Mouse (Mus musculus) gastrocnemius, adult 18-20 months (tissue): ENCODE measurements around the gene Fkbpl. TPM values are rescaled to one million over a fixed set of nuclear protein-coding genes. Genes with fewer than 3 reads are reported as not detected.
A peak's percentile ranks its signal among the peaks of the same experiment; 100 is the strongest.

Experiments used
- DNase-seq: peaks from one replicate; pipeline ENCODE4 v3.0.0; 2021; ENCODE audit warnings: low spot score
- total RNA-seq, 2 experiments: library from RNA; stranded (reverse); gene quantifications; 2 replicates each; pipeline ENCODE4 v1.2.3; 2021

Gene Fkbpl
- total RNA-seq, 2 experiments from 2014 or later = 5.7 to 6.0 TPM

DNA sequence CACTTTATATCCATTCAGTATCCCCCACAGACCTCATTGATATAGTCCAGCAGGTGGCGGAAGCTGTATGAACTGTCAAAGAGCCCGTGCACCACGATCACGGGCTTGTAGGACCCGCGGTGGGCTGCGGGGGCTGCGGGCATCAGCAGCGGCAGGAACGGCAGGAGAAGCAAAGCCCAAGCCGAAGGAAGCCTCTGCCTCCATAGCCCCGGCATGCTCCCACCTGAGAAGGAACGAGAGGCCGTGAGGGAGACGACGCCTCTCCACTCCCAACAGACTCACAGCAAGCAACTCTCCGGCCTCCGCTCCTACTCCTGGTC is 17.8 kb upstream of the Fkbpl start:
- DNase-seq = no peak

DNA sequence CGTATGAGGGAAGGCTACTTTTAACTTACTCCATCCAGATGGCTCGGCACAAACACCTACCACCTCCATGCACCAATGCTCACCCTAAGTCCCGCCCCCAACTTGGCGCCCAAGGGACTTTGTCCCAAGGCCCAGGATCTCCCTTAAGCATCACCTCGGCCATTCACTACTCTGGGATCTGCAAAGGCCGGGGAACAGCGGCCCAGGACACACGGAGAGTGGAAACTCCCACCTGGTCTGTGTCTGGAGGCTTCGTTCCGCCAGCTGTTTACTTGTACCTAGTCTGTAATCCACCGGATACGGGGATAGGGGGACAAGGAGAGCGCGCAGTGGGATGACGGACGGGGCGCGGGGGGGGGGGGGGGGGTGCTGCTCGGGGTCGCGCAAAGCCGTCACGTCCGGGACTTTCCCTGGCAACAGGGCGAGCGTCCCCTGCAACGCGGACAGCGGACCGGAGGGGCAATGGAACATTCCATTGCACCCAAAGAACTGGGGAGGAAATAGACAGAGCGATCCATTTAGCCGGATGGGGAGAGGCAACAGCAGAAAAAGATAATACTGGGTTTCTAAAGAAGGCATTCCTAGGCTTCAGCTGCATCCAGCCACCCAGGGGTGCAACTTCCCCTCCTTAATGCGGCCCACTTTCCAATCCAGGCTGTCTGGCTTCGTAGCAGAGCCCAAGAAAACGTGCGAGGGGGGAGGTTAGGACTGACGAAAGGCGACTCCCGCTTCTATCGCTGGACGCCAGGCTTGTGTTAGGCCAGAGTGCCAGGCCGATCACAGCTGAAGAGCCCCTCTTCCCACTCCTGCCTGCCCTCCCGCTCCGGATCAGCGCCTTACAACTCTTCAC is 17.2 kb upstream of the Fkbpl start:
- DNase-seq = peak; percentile 84

DNA sequence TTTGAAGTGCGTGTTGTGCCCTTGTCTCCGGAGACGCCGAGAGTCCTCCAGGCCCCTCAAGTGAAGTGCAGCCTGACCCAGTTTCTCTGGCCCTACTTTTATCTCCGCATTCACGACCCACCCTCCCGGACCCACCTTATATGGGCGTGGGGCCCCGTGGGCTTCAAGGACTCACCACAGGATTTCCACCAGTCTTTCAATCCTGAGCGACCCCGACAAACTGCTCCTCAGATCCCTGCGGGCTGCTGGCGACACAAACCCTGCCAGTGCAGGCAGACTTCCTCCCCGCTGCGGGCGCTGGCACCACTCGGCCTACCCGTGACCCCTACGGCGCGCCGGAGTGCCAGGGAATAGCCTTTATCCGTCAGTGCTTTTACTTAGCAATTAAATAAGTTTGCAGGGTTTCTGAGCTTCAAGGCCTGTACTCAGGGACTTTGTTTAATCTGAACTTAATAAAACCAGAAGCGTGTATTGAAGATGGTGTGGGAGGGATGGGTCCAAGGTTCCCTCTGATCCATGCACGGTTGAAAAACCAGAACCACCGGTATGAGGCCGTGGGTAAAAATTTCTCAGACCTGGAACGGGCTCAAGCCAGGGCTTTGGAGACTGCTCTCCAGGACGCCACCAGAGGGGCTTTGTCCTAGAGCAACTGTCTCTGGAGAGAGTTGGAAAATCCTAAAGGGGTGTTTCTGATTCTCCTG is 16.5 kb upstream of the Fkbpl start, which contains the start of gene Ppt2:
TSS of gene Ppt2 (minus strand) at position 568 of the 701 bp plus-strand sequence.
- peak; percentile 50 for DNase-seq

DNA sequence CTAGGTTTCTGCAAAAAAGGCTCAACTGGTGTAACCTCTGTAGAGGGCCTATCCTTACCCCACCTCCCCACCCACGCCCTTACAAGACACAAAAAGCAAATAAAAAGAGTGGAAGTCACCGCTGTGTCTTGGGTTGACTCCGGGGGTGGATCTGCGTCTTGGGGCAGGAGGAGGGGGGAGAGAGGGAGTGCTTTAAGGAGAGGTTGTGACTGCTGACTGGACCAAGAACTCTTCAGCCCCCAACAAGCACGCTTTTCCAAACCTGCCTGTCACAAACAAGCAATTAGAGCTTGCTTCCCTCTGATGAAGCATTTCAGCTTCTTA is 16.0 kb upstream of the Fkbpl start:
- DNase-seq = no peak

DNA sequence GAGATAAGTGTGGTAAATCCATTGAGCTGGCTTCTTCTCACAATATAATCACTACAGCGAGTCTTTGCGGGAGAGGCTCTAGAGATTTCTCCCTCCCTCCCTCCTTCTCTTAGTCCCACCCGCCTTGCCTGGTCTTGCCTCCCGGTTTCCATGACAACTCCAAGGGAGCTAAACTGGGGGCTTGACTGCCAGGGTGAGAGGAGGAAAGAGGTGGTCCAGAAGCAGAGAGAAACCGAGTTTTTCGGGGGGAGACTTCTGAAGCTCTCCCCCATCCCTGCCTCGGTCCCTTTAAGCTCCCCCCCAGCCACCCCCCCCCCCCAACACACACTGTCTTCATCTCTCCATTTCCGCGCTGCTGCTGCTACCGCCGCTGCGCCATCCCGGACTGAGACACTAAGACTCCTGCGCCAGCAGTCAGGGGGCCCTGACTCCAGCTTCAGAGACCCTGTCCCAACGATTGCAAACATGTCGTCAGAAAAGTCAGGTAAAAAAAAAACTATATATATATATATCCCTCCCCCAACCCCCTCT is 15.3 kb upstream of the Fkbpl start, which contains the start of gene Prrt1:
TSS of gene Prrt1 (plus strand) at position 313 of the 531 bp plus-strand sequence.
- DNase-seq = no peak

DNA sequence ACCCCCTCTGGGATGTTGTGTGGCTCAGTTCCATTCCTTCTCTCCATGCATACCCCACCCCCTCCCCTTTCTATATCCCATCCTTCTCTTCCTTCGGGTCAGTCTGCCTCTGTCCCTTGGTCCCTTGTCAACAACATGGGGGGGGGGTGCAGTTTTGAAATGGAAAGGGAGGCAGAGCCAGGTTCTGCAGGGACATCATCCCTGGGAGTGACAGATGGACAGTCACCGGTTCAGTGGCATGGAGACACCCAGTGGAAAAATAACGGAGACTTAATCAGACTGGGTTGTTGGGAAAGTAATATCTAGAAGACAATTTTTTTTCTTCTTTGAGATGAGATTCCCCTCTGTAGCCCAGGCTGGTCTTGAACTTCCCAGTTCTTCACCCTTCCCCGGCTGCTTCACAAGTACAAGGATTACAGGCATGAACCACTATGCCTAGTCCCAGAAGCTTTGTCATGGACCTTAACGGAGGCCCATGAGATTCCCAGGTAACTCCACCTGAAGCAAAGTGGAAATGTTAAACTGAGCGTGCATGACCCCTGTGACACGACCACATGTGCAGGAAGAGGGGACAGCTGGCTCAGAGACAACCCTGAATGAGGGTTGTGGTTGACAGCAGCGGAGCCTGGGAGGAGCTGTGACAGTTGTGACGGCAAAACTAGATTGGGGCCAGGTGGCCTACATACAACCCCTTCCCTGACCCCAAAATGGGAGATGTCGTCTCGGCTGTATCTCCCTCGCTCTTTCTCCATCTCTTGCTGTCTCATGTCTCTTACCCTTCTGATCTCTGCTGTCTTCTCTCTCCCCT is 14.6 kb upstream of the Fkbpl start:
- DNase-seq = no peak

DNA sequence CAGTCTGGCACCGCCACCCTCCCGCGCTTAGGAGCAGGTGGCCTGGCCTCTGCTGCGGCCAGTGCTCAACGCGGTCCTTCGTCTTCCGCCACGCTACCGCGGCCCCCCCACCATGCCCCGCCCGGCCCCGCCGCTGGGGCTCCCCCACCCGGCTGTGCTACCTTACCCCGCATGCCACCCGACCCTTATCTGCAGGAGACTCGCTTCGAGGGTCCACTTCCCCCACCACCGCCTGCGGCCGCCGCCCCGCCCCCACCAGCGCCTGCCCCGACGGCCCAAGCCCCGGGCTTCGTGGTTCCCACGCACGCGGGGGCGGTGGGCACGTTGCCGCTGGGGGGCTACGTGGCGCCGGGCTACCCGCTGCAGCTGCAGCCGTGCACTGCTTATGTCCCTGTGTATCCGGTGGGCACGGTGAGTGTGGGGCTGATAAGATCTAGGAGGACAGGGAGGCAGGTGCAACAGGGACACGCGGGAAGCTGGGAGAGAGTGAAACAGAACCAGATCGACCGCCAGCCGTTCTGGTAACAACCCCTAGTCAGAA is 13.7 kb upstream of the Fkbpl start:
- no peak for DNase-seq

DNA sequence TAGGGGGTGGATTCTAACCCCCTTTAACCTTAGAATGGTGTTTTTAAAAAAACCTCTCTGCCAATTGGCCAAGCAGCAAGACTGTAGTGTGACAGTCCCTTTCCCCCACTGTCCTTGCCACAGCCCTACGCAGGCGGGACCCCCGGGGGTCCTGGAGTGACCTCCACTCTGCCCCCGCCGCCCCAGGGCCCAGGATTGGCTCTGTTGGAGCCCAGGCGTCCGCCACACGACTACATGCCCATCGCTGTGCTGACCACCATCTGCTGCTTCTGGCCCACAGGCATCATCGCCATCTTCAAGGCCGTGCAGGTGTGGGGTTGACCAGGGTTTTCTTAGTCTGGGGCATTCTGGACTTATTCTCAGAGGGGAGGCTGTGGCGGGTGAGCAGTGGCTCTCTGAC is 12.9 kb upstream of the Fkbpl start:
- no peak for DNase-seq

DNA sequence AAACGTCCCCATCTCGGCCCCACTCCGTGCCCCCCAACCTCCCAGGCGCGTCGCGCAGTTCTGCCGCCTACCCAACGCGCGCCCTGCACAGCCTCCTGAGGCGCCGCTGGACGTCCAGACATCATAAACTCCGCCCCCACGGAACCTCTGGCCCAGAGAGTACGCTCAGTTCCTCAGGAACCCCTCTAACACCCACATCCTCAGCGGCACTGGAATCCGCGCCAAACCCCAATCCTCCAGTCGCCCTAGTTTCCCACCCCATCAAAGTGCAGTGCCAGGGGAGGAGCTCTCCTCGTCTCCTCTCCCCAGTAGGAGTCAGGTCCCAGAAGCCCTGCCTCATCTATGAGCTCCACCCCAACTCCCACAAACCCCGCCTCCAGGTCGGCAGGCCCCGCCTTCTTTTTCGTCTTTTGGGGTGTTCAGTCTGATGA is 12.3 kb upstream of the Fkbpl start:
- peak; percentile 81 for DNase-seq

DNA sequence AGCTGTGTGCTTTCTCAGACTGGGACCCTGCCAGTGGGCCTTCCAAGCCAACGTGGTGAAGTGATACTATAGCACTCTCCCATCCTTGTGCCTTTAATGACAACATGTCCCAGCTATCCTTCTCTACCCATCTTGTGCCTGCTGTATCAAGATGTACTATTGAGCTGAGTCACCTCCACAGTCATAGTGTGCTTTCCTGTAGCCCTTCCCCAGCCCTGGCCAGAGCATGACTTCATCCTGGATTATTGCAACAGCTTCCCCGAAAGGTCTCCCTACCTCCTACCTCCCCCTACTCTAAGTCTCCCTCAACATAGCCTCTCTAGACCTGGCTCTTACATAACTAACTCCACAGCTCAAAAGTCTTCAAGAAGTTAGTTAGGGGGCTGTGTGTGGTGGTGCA is 8.9 kb upstream of the Fkbpl start:
- DNase-seq = no peak

DNA sequence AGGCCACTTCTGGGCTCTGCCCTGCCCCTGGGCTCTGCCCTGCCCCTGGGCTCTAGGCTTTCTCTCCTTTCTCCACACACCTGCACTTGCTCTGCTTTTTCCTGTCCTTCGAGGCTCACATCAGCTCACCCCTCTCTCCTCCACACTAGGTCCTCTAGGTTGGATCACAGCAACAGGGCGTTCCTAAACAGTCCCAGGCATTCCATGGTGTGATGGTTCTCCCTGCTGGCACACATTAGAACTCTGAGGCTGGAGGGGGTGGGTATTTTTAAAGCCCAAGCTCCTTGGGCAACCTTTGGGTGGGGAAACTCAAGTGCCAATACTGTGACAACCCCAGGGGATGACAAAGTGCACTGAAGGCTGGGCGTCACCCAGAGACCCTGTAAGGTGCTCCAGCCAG is 7.1 kb upstream of the Fkbpl start:
- no peak for DNase-seq

DNA sequence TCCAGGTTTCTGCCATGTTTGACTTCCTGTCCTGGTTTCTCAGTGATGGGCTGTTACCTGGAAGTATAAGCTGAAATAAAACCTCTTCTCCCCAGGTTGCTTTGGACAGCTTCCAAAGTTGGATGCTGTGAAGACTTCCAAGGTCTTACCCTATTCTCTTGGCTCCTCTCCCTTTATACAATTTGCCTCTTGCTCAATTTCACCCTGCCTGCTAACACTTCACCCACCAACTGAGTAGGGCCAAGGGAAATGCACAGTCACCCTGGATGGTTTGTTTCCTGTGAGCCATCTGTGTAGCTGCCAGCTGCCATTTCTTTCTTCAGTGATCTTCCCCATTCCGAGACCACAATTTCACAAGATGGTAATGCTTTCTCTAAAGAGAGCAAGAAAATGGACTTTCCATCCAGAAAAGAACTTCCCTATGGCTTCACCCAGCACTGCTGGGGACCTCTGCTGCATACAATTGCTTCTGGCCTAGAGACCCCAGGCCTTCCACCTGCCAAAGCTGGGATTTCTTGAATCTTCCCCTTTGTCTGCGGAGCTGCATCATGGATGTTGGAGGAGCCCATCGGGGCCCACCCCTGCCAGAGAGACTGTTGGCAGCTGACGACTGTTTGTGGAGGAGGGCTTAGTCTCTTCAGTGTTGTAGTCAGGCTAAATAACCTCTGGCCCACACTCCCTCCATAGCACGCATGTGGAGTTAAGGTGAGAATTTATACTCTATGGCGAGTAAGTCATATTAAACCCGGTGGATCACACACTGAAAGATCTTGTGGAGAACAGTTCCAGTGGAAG is 4.9 kb upstream of the Fkbpl start:
- no peak for DNase-seq

DNA sequence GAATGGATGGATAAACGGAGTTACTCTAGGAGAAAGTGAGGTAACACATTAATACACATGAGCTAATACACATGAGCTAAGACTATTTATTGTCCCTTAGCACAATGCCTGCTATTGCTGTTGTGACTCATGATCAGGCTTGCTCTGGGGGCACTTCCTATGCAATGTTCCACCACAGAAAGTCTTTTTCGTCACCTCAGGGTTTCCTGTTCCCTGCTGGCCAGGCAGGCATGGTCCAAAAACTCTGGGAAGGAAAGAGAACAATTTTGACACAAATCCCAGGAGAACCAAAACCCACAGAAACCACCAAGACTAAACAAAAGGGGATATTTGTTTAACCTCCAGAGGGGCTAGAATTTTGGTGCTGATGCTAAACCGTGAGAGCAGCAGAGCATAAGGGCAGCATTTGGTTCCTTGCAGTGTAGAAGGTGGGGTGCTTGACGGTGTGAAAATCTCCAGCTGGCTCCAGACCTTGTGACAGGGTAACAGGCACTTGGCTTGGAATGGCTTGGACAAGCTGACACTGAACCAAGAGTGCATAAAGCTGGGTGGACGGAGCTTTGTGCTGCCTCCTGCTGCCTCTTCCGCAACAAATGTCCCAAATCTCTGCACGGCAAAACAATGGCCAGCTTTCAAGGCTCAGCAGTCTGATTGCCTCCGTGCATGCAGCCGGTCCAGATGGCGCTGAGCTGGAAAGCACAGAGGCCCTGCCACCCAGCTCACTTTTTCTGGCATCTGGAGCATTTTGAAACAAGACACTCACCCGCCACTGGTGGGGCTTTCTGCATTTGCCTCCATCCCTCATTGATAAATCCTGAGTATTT is 3.6 kb upstream of the Fkbpl start:
- DNase-seq = no peak

DNA sequence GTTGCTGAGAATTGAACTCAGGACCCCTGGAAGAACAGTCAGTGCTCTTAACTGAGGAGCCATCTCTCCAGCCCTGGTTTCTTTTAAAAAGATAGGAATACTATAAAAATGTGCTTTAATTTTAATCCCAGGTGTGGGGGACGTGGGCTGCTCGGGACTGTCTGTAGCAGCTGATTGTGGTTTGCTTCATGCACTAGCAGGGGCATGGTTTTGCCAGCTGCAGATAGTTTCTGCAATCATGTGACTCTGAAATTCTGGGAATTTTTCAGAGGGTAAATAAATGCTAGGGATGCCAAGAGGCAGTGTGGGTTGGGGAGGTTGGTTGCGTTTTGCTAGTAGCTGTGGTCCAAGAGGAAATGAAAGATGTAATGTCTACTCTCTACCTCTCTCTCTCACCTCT is 2.6 kb upstream of the Fkbpl start:
- DNase-seq = no peak

DNA sequence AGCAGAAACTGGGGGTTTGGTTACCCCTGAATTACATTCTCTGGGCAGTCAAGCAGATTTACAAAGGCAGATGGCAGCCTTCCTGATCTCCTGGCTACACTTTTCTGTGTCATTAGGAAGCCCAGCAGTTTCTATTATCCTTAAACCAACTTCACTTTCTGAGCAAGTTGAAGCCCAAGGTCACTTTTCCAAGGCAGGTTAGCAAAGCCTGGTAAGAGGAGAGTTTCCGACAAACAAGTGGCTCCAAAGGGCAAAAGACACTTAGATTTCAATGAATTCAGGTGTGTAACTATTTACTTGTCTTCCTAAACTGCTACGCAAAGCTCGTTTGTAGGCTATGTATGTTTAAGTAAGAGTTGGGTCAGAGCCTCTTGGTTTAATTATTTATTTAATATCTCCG is 1.2 kb upstream of the Fkbpl start:
- no peak for DNase-seq

DNA sequence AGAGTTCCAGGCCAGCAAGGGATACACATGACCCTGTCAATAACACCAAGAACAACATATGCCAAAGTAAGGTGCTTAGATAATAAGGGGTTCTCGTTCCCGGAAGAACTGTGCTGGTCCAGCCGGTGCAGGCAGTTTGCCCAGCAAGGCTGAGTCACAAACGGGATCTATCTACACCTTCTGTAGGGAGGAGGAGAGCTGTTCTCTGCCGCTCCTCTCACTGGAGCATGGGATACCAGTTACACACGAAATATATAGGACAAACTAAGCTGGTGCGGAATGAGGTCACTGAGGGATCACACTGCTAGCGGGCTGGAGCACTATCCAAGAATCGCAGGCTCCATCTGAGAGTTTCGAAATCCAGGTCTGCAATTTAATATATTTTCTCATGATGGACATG is 620 bp upstream of the Fkbpl start:
- DNase-seq = no peak

DNA sequence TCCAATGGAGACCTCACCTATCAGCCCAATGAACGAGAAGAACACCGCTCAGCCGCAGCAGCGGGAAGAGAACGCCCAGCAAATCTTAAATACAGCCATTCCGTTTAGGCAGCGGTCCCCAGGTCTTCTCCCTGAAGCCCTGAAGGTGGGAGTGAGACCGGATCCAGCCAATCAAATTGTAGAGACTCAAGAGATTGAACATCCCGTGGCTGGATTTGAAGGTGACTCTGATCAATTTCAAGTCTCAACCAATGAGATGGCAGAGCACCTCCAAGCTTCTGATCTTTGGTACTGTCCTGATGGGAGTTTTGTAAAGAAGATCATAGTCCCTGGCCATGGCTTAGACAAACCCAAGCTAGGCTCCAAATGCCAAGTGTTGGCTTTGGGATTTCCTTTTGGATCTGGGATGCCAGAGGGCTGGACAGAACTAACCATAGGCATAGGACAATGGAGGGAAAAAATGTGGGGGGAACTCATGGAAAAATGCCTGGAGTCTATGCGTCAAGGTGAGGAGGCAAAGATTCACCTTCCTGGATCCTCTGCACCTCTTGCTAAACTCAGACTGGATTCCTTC is 779 bp downstream of the Fkbpl start:
- no peak for DNase-seq

DNA sequence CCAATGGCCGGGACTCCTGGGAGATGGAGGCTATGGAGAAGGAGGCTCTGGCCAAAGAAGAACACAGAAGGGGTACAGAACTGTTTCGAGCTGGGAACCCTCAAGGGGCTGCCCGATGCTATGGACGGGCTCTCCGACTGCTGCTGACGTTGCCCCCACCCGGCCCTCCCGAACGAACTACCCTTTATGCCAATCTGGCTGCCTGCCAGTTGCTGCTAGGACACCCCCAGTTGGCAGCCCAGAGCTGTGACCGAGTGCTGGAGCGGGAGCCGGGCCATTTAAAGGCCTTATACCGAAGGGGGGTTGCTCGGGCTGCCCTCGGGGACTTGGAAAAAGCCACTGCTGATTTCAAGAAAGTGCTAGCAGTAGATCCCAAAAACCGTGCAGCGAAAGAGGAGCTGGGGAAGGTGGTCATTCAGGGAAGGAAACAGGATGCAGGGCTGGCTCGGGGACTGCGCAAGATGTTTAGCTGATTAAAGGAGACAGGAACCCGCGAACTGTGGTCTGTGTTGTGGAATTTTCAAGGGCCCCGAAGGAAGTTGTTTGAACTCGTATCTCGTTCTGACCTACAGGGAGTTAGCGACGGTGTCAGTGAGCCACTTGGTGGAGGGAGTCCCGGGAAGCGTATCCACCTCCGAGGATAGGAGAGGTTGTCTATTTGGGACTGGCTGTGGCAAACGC is 1.4 kb downstream of the Fkbpl start:
- no peak for DNase-seq
